ENCODE assay signal across 21 mouse cellular contexts in the genomic region with DNA sequence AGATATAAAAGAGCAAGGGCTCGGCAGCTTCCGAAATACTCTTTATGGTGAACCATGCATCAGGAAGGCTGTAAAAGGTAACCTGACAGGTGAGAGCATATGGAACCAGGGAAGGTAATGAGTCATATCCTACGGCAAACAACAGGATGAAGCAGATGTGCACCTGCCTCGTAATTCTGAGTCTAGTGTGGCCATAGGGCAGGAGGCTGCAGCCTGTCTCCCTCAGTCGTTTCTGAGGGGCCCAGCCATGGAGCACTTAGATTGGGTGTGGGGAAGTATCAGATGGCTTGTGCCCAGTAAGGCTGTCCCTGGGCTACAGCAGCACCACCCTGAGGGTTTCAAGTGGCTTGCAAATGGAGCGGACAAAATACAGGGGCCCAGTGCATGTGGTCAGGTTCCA. TPM values are rescaled to one million over a fixed set of nuclear protein-coding genes. Genes with fewer than 3 reads are reported as not detected.
"Had no signal": no experiment of that assay in that cellular context is flagged by ENCODE, and none has a peak within 500 bp of the region (broad histone marks: within the 10 kb centered on the region; RNA-seq: fewer than 3 reads in every experiment).

No protein-coding gene starts in this region.

- H3K4me3 ChIP-seq: left cerebral cortex, adult 2 months; limb, embryonic 12.5 days; limb, embryonic 15.5 days; liver, embryonic 13.5 days; midbrain, embryonic 12.5 days; midbrain, embryonic 15.5 days; neural tube, embryonic 12.5 days; neural tube, embryonic 15.5 days had no signal

- H3K27me3 ChIP-seq: limb, embryonic 12.5 days; limb, embryonic 15.5 days; liver, embryonic 13.5 days; midbrain, embryonic 12.5 days; midbrain, embryonic 15.5 days; neural tube, embryonic 12.5 days; neural tube, embryonic 15.5 days had no signal

- H3K4me2 ChIP-seq: limb, embryonic 12.5 days; limb, embryonic 15.5 days; liver, embryonic 13.5 days; midbrain, embryonic 12.5 days; midbrain, embryonic 15.5 days; neural tube, embryonic 12.5 days; neural tube, embryonic 15.5 days had no signal

- H3K4me1 ChIP-seq: limb, embryonic 12.5 days; limb, embryonic 15.5 days; liver, embryonic 13.5 days; midbrain, embryonic 12.5 days; midbrain, embryonic 15.5 days; neural tube, embryonic 12.5 days had no signal

- DNase-seq: kidney, adult 18-20 months; kidney, postnatal 25 days; layer of hippocampus, postnatal 36 days; liver, embryonic 13.5 days; lung, adult 2 months; lung, postnatal 14 days; right cerebral cortex, adult 18-20 months; right cerebral cortex, postnatal 14 days; right cerebral cortex, postnatal 4 days; thymus, postnatal 25 days had no signal

- H3K9ac ChIP-seq: limb, embryonic 12.5 days; limb, embryonic 15.5 days; liver, embryonic 13.5 days; midbrain, embryonic 12.5 days; midbrain, embryonic 15.5 days; neural tube, embryonic 12.5 days; neural tube, embryonic 15.5 days had no signal

- H3K9me3 ChIP-seq: limb, embryonic 12.5 days; limb, embryonic 15.5 days; liver, embryonic 13.5 days; midbrain, embryonic 12.5 days; midbrain, embryonic 15.5 days; neural tube, embryonic 12.5 days; neural tube, embryonic 15.5 days had no signal

- H3K27ac ChIP-seq: kidney, postnatal 0 days; left cerebral cortex, adult 2 months; limb, embryonic 12.5 days; limb, embryonic 15.5 days; liver, embryonic 13.5 days; macrophage; midbrain, embryonic 12.5 days; midbrain, embryonic 15.5 days; neural tube, embryonic 12.5 days; neural tube, embryonic 15.5 days had no signal

- ATAC-seq: midbrain, embryonic 15.5 days had no signal

RNA-seq across cellular contexts. Expression of a gene that starts 21.9 kb away (rescaled TPM):
- polyA plus RNA-seq: kidney, embryonic 14.5 days; limb, embryonic 12.5 days; liver, embryonic 13.5 days; liver, embryonic 16.5 days; macrophage had no signal
